Mouse (Mus musculus): Measurements from ENCODE around the gene Cfap69. TPM values are rescaled to one million over a fixed set of nuclear protein-coding genes. Genes with fewer than 3 reads are reported as not detected.
A peak's percentile ranks its signal among the peaks of the same experiment; 100 is the strongest.

Gene Cfap69
- 10 to 100 TPM; 14.7 to 14.8 TPM for total RNA-seq (2021)
- long read RNA-seq, experiment 1, full-length matches to known transcripts = 1 of 4 reads
- long read RNA-seq, experiment 1, partial matches to known transcripts = 0 of 4 reads
- long read RNA-seq, experiment 1, other reads (novel, unspliced or antisense) = 3 of 4 reads
- long read RNA-seq, experiment 2, full-length matches to known transcripts = 3 of 7 reads
- long read RNA-seq, experiment 2, partial matches to known transcripts = 0 of 7 reads
- long read RNA-seq, experiment 2, other reads (novel, unspliced or antisense) = 4 of 7 reads

DNA sequence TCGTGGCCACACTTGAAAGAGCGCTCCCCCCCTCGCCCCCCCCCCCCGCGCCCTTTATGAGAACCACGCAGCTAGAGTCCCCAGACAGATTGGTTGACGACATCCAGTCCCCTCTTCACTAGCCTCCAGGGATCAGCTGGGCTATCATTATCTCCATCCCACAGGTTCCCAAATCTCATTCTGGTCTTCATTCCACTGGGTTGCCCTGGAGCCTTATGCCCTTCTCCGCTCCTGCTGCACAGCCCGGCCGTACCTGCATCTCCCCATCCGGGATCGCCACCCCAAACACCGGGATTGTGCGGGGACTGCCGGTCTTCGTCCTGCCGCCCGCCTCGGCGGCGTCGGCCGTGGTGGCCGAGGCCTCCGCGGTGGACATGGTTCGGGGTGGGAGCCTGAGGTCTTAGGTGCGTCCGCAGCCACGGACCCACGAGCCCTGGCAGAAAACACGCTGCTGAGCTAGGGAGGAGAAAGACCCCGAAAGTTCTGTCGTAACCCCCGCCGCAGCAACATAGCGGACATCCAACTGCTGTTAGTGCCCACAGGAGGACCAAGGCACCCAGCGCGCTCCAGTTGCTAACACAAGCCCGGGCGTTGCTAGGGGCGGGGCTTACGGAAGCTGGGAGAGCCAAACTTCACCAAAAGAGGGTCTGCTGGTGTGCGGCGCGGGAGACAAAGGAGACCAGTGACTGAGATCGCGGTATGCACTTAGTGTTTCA, at the start of gene Cfap69:
Gene Cfap69 (minus strand): TSS at position 585 of the 716 bp plus-strand sequence.
- peak; percentile 23; the same call in 1 of the 2 replicates for TF ChIP-seq CTCF (conservative IDR thresholded peaks at IDR 0.05)
- Histone ChIP-seq H3K27ac (peak within 1 kb of the TSS; percentile 8; the same call in 1 of the 2 replicates), H3K4me3 (peak within 1 kb of the TSS; percentile 76)
- peak; percentile 85 to 88 for DNase-seq (ENCODE audit: low spot score in 2 of 2)

DNA sequence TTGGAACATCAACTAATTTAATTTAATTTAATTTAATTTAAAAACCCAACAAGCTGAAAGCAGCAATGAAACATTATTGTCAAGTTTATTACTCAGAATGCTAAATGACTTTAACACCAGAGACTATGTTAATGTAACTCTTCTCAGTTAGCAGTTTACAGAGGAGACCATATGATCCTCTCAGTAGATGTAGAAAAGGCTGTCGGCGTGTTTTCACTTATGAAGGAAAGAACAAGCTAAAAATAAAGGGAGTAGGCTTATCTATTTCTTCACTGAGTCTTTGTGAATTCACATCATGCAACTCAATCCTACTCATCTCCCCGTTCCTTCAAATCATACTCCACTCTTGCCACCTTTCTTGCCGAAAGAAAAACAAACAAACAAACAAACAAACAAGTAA, 47.0 kb upstream of the Cfap69 start:
- H3K27ac ChIP-seq = no peak overlapping the region
- no peak for DNase-seq (ENCODE audit: low spot score in 2 of 2)
- TF ChIP-seq CTCF (conservative IDR thresholded peaks at IDR 0.05) = no peak
- H3K4me3 ChIP-seq = no peak overlapping the region

DNA sequence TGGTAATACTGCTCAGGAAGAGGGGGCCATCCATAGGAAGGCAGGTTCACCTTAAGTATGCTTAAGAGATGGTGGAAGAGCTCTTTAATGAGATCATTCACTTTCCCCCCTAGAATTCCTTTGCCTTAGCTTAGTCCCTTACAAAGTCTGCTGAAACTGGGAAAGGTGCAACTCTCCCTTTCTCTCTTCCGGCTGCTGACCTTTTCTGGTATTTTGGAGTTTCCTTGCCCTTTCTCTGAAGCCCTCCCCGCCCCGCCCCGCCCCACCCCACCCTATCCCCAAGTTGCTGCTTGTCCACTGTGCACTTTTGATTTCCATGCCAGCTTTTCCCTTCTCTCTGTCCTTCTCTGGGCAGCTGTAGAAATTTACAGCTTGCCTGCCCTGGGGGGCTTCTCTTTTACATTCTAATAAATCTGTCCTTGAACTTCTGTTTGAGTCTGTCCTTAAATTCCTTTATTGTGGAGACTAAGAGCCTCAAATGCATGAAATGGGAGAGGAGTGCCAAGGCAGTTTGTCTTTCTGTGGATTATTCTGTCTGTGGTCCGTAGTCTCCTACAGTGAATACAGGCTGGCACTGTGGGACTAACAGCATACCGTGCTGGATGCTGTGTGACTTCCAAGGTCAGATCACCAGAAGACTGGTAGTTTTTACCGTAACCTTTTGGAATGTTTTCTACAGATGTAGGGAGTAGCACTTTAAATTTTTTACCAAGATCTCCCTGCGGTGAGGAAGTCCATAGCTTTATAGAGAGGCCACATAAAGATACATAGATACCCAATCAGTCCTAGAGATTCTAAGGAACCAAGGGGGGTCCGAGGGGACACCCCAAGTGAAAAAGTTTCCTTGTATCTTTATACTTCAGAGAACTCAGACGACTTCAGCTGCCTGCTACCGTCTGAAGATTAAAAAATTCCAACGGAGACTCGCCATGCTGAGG, 43.6 kb upstream of the Cfap69 start:
- H3K27ac ChIP-seq = no peak overlapping the region
- no peak overlapping the region for H3K4me3 ChIP-seq
- TF ChIP-seq CTCF (conservative IDR thresholded peaks at IDR 0.05) = no peak
- no peak for DNase-seq (ENCODE audit: low spot score in 2 of 2)

DNA sequence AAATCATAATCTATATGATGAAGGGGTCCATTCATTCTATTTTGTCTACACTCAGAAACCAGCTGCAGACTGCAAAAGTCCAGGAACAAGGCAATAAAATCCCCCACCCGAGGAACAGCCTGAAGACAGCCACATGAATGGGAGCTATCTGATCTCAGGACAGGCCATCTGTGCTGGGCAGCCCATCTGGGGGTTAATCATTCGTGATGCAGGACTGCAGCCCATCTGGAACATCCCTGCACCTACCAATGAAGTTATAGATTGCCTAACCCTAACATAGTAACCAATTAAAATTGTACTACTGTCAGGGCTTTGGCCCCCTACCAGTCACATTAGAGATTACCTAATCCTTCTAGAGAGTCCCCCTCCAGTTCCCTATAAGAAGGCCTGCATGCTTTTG, 41.0 kb upstream of the Cfap69 start:
- no peak overlapping the region for H3K4me3 ChIP-seq
- DNase-seq (ENCODE audit: low spot score in 2 of 2) = no peak
- no peak overlapping the region for H3K27ac ChIP-seq
- TF ChIP-seq CTCF (conservative IDR thresholded peaks at IDR 0.05) = no peak

DNA sequence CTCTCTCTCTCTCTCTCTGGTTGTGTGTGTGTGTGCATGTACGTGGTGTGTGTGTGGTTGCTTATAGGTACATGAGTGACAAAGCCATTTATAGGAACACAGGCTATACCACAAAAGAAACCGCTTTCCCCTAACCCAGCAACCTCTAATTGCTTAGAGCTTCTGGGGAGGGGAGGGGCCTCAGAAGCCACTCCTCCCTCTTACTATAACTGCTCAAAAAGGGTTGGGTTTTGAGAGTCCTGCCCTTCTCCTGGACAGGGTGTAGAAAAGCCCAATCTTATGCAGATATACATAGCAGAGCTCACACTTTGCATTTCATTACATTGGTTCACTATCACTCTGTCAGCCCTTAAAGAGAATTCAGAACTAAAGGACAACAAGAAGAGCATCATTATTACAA, 36.3 kb upstream of the Cfap69 start:
- DNase-seq (ENCODE audit: low spot score in 2 of 2) = no peak
- no peak overlapping the region for H3K27ac ChIP-seq
- TF ChIP-seq CTCF (conservative IDR thresholded peaks at IDR 0.05) = no peak

DNA sequence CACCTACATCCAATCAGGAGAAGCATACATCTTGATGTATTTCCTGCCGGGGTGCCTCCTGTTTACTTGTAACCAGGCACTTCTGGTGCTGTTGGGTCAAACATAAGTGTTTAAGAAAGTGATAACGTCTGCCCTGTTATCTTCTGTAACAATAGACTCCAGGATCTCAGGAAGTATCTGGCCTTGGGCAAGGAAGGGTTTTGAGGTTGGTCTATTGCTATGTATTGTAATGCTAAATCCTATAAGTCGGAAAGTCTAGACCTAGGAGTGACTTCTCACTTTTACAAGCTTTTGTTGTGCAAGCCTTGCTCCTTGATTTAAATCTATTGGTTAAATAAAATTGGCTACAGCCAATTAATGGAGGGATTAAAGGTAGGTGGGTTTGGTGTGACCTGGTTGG, 34.8 kb upstream of the Cfap69 start:
- no peak for TF ChIP-seq CTCF (conservative IDR thresholded peaks at IDR 0.05)
- H3K4me3 ChIP-seq = no peak overlapping the region
- no peak overlapping the region for H3K27ac ChIP-seq
- no peak for DNase-seq (ENCODE audit: low spot score in 2 of 2)

More for the DNA sequence above, 36.3 kb upstream of the Cfap69 start:
- no peak overlapping the region for H3K4me3 ChIP-seq

DNA sequence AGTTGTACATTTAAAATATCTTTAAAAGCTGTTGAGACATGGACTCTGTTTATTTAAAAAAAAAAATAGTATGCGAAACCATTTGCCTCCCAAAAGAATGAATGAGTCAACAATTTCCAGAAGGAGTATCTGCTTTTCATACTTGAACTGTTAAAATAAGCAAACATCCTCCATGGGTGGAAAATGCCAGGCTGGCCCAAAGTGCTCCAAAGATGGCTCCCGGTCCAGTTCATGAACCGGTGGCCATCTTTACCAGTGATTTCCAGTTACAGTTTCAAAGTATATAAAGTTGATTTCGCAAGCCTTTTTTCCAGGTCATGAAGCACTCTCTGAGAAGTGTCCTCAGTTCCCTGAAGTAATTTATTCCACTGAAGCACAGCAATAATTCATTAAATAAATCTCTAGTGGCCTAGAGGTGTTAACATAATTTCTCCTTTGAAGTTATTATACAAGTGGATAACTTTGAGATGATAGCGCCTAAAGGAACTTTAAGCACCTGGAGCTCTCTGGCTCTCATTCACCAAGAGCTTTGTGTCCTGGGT, 31.4 kb upstream of the Cfap69 start:
- no peak overlapping the region for H3K4me3 ChIP-seq
- DNase-seq (ENCODE audit: low spot score in 2 of 2) = no peak

DNA sequence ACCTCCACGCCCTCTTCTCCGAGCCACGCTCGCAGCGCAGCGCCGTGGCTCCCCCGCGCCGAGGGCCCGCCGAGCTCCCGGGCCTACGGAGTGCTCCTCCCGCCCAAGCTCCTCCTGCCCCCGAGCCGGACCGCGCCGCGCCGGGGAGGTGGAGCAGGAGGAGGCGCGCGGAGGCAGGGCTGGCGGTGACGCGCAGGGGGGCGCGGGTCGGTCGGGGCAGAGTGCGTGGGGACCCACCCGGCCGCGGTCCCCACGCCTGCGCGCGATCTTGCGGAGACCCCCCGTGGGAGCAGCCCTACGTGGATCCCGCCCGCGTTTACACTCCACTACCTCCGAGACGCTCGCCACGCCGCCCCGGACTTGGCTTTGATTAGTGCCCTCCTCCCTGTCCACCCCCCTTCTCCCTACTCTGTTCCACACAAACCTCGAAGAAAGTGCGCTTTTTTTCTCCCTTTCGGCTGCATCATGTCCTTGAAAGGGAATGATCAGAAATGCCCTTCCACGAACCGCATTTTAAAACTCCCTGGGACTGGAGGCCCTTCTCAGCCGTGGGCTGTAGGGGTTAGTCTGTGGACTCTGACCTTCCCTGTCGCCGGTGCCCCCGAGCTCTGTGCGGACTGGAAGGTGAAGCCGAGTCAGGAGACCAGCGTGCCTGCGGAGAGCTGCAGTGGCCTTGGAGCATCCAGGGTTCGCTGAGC, 30.1 kb upstream of the Cfap69 start, which contains the start of gene Steap2:
Gene Steap2 (minus strand): TSS at position 623 of the 698 bp plus-strand sequence.
- DNase-seq (ENCODE audit: low spot score in 2 of 2) = peak; percentile 8 to 11
- Histone ChIP-seq H3K27ac (peak within 1 kb of the TSS; percentile 43; the same call in 1 of the 2 replicates), H3K4me3 (peak within 1 kb of the TSS; percentile 63)
- TF ChIP-seq CTCF (conservative IDR thresholded peaks at IDR 0.05) = no peak

More for the DNA sequence above, 31.4 kb upstream of the Cfap69 start:
- no peak for TF ChIP-seq CTCF (conservative IDR thresholded peaks at IDR 0.05)
- no peak overlapping the region for H3K27ac ChIP-seq

DNA sequence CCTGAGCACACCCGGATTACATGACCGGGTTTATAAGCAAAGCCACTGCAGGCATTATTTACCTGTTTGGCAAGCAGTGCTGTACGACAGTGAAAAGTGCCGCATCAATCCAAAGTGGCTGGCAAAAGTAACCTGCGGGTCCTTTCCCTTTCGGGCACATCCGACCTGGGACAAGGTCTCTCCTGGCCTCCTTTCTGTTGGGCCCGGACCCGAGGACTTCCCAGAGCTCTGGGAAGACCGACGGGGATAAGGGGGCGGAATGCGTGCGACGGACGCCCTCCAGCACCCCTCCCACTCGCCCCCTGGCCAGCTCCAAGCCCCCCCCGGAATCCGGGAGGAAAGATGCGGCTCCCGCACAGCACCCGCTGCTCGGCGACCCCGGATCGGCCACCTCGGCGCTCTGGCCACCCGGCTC, 29.5 kb upstream of the Cfap69 start:
- peak overlapping the region; percentile 63 for H3K4me3 ChIP-seq
- H3K27ac ChIP-seq = peak overlapping the region; percentile 43; the same call in 1 of the 2 replicates
- TF ChIP-seq CTCF (conservative IDR thresholded peaks at IDR 0.05) = no peak
- DNase-seq (ENCODE audit: low spot score in 2 of 2) = no peak

DNA sequence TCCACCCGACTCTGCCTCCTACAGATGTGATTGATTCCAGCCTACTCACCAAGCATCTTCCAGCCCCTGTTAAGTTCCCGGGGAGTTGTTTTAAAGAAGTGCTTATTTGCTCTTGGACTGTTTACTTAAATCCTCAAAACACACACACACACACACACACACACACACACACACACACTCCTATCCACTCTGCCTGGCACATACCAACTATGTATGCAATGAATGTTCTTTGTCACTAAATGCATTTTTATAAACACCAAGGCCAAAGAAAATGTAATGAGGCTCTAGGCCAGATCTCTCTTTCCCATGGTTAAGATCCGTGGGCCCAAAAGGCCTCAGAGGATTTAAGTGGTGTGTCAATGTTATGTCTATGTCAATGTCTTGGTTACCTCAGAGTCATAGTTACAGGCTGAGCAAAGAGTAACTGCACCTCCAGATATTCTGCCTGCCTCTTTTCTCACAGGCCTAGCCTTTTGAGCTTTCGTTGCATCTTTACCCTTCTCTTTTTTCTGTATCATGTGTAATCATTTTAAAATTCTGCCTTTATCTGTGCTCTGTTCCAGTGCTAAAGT, 28.2 kb upstream of the Cfap69 start:
- no peak overlapping the region for H3K27ac ChIP-seq
- no peak for DNase-seq (ENCODE audit: low spot score in 2 of 2)
- no peak overlapping the region for H3K4me3 ChIP-seq
- TF ChIP-seq CTCF (conservative IDR thresholded peaks at IDR 0.05) = no peak

DNA sequence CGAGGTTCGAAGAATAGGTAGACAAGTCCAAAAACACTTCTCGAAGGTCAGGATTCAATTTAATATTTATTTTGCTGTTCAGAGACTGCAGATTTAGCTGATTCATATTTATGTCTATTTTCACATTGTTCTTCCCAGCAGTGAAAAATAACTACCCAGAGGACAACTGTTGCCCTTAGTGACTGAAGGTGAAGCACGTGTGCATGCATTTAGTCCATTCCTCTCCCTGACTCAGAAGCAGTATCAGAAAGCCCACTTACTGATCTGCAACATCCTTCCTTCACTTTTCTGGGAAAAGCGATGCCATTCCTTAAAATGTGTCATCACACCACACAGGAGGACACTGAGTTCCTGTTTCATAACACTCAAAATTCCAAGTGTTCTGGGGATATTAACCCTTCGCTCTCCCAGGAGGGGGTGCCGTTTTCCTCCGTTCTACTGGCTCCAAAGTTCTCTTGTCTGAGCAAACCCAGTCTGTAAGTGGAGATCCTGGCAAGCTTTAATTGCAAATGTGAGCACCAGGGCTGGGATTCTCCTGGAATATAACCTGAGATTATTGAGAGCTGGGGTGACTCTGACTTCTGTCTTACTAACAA, 25.0 kb upstream of the Cfap69 start:
- Histone ChIP-seq H3K4me3 (no peak overlapping the region), H3K27ac (no peak overlapping the region)
- TF ChIP-seq CTCF (conservative IDR thresholded peaks at IDR 0.05) = no peak
- no peak for DNase-seq (ENCODE audit: low spot score in 2 of 2)
